Mouse (Mus musculus) testis, adult 2 months (tissue): ENCODE data around the gene Cul7.

Source experiments
- CTCF ChIP-seq: fragments of 200-500 bp; IDR thresholded peaks from 2 replicates; pipeline ENCODE4 v1.5.1; 2012; ENCODE audit warnings: low read depth, mild to moderate bottlenecking, inconsistent platforms, low read length, moderate library complexity; ENCODE audit not compliant: control insufficient read depth, insufficient read depth, insufficient replicate concordance
- POLR2A ChIP-seq: fragments of 200-500 bp; IDR thresholded peaks from 2 replicates; pipeline ENCODE4 v1.6.1; 2012; ENCODE audit warnings: low read depth, mild to moderate bottlenecking, inconsistent platforms, low read length, moderate library complexity; ENCODE audit not compliant: control insufficient read depth

GRCm38 (mm10) chr17:46698515-46698914 lies 48.4 kb downstream of the Cul7 start:
- TF ChIP-seq CTCF (no peak), POLR2A (no peak)
